Mouse (Mus musculus): Measurements from ENCODE around the gene Foxo3. TPM values are rescaled to one million over a fixed set of nuclear protein-coding genes. Genes with fewer than 3 reads are reported as not detected.

Gene Foxo3
- total RNA-seq, 2 experiments from 2014 or later, result 21.6 to 22.6 TPM

Other genes starting within 250 kb of the Foxo3 start
- 10 to 100 TPM in 1 of 2 experiments, 1 to 10 TPM in 1; 8.6 to 10.0 TPM for gene Afg1l, start 201.8 kb upstream of the Foxo3 start, total RNA-seq (2021)
- 100 to 1,000 TPM; 140 to 157 TPM for gene Snx3, start 225.3 kb upstream of the Foxo3 start, total RNA-seq (2021)

Data from gastrocnemius, postnatal 25 days (tissue).